Mouse (Mus musculus): ENCODE measurements at regions not wholly inside any gene's neighbourhood (a gene's known extent, or its start where the extent isn't known, plus 50 kb on each side); places are given as distances from the start of the nearest gene placed in this dataset.
A peak's percentile ranks its signal among the peaks of the same experiment; 100 is the strongest.

DNA sequence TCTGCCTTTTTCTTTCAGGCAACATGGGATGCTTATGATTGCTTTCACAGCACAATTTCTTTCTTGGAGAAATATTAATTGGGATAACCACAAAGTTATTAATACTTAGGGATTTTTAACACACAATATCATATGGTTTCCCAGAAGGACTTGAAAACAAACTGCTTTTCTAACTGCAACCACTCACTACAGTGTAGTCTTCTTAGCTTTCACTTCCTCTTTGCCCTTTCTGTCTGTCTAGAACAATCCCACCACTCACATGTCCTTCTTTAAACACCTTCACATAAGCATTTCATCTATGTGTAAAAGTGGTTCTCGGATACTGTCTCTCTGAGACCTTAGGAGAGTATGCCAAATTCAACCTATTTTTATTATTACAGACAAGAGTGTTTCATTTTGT, 204.3 kb downstream of the C1d start:
- no peak for DNase-seq

DNA sequence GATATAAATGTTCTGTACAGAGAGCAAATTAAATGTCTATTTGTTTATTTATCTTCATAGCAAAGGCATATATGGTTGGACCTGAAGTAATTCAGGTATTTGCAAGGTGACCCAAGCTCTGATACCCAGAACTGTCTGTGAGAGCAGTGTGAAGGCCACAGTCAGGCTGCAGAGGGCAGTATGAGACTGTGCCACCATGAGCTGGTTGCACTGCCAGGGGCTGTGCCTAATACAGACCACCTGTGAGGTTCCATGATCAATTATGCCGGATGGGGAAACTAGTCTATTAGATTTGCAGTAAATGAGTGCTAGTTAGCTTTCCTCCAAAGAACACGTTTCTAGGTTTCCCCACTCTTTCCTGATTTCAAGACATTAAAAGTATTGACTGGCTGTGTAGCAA, 207.5 kb downstream of the C1d start:
- peak; percentile 10 for DNase-seq

DNA sequence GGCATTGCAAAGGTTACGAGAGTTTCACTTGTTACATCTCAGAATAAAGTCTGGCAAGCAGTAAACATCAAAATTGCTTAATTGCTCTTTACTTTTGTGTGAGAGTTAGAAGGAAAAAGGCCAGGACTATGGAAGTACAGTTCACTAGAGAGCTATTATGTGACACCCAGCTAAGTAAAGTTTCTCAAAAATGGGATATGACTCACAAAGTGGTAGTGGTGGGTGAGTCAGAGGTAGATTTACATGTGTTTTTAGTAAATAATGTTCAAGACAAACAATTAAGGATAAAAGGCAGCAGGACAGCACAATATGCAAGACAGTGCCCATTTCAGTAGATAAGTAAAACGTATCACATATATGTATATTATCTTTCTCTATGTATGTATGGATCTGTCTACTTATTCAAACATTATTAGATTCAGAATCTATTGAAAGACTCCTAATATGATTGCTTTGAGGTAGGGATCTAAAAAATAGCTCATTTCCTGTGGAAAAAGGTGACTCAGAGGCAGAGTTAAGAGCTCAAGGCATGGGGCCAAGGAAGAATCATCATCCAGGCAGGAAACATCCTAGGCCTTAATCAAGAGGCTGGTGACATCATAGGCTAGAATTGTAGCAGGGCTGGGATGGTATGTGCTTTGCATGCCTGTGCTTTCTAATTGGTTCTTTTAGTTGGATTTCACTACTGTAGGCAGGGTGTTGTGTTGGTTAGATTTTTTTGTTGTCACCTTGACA, 211.2 kb downstream of the C1d start:
- peak; percentile 60 for DNase-seq

DNA sequence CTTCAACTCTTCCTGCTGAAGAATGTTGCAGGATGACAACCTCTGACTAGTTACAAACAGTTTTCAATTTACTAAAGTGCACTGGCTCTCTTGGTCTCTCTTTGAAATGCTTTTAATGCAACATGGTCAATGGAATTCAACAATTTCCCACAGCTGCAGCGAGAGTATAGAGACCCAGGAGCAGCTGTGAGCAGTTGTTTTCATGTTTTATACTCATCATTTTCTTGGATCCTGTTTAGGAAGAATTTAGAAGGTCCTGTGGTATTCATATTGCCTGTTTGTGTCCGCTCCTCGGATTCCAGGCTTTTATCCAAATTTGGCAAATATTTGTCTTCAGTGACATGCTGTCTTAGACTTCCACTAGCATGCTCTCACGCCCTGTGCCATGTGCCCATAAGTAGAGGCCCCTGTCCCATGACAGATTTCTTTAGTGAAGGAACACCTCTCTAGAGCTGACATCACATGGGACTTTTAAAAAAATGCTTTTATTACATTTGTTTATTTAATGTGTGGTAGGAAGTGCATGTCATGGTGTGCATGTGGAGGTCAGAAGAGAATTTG, 224.1 kb downstream of the C1d start:
- DNase-seq = no peak

DNA sequence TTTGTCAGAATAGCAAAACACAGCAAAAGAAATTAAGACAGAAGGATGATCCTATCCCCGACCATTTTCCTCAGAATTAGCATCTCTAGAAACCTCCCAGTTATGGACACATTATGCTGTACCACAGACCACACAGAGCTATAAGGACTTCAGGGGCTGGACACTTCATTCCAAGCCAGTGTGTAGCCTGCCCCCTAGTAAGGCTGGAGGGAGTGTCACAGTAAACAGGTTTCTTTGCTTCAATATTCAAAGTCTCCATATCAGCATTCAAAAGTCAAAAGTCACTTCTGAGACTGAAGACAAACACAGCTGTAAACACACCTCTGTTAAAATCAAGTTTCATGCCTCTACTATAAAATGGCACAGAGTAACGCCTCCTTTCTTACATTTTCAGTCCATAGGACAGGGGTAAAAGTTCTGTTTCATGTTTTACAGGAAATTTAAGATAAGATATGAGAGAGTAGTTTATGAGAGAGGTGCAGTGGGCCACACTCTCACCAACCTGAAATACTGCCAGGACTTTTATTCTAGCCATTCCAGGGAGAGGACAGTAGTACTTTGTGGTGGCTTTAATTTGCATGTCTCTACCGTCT, 226.6 kb downstream of the C1d start:
- DNase-seq = no peak

DNA sequence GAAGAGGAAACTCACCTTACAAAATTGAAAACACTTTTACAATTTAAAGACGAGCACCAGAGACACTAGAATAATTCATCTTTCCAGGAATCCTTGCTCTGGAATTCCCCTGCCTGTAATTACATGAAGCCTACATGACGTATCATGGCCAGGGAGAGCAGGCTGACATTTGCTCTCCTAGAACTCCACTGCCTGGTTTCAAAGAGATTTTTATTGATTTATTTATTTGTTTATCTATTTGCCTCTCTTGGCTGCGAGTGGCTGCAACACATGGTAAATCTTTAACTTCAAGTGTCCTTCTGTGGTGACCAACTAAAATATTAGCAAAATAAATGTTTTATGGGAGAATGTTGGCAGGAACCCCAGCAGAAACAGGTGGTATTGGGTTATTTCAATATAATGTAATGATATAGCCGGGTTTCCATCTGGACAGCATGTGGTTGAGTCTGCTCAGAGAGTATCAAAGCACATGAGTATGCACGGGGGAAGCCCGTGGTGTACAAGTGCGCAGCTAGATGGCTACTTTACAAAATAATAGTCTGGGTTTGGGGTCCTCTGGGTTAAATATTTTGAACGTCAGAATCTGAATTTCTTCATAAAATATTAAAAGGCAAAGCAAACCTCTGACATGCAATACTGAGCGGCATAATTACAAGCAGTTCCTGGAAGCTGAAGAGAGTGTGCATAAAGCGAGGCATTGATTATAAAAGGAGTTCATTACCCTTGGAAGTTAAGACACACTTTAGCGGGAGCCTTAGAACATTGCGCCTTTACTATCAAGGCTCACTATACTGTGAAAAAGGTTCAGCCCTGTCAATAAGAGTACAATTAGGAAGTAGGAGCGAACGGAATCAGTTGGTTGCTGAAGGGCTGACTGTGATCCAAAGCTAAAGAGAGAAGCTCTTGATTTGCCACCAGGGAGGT, 244.0 kb downstream of the C1d start:
- DNase-seq = no peak

DNA sequence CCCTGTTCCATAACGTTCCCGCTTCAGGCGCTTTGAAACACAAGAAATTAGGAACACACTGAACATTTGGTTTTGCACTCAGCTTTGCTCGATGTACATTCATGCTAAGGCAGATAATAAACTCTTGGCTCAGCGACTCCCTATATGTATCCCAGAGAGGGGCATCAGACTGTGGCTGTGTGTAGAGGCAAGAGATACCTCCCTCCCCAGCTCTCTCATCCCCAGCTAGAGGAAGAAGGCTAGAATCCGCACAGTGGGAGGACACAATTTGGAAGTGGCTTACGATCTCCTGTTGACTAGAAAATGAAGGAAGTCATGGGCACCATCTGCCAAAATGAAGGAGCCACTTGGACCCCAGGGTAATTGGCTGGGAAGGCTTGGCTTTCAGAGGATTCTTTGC, 244.7 kb downstream of the C1d start:
- no peak for DNase-seq

DNA sequence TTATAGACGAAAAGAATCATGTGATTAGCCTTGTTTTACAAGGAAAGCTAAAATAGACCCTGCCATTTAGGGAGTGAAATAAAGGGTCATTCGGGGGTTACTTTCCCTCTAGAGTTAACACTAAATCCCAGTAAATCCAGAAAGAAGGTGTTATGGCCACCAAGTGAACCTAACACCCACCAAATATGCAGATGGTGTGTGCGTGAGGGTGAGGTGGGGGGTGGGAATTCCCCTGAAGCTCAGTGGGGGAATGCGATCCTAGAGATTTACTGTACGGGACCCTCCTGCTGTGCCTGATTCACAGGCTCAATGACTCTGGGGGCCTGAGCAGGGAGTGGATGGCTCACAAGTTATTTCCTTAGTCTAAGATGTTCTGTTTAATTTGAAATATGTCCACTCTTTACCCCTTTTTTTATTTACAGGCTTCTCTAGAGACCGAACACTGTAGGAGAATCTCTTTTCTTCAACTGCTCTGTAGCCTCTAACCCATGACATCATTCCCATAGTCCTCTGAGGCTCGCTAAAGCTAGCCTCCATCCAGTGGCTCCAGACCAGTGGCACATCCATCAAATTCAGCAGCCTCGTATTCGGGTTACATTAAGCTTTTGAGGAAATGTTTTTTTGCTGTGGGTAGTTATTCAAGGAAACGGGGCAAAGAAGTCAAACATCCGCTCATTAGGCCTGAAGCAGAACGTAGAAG, 265.0 kb downstream of the C1d start:
- no peak for DNase-seq

DNA sequence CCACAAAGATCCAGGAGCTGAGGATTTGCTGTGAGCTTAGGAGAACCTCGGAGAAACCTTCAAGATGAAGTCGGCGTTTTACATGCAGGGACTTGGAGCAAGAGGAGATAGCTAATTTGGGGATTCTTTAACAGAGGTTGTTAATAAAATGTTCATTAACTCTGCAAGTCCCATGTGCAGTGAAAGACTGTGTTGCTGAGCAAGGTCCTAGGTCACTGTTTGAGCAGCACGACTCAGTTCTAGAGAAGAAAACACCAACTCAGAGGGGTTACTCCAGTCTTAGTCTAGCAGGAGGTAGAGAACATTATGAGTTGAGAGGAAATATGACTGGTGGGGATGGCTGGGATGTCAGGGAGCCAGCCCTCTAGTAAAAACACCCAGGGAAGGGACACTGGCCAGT, 265.9 kb downstream of the C1d start:
- no peak for DNase-seq

DNA sequence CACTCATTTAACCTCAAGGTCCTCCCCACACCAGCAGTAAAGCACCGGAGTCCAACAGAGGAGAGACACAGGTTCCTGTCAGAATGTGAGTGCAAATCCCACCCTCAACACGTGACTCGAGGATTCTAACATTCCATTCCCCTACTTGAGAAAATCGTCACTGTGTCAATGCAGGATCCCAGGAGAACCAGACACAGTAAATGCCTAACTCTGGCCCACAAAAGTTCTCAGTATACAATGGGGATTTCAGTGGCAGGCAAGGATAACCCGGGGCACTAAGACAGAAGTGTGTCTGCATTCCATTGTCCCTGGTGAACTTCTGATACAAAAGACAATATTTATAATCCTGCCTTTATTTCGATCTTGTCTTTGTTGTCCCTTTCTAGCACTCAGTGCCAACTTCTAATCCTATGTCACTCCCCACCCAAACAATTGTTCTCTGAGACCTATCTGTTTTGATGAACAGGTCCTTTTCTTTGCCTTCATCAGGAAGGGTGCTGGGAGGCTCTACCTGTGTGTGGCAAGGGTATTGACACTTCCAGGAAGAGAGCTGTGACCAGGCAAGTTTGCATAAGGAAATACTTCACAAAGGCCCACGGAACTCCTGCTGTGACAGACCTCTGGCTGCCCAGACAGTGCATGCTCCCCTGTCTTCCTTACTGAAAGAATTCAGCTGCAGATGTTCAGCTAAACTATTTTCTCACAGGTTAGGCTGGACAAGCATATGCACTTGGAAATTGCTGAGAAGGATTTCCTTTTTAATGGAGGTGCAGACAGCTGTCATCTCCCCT, 267.8 kb downstream of the C1d start:
- no peak for DNase-seq

DNA sequence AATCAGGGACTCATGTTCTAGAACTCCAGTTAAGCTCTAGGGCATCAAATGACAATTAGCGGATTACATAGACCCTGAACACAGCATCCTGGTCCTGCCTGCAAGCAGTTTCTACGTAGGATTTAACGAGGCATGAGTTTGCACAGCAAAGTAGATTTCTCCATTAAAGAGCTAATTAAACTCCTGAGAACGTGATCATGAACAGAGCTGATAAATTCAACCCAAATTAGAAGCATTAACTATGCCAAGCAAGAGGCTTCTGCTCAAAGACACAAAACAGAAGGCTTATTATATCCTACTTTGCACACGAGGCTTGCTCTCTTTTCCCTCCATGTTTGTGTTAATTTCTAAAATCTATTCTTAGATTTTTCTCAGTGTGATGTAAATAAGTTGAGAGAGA, 269.1 kb downstream of the C1d start:
- no peak for DNase-seq

DNA sequence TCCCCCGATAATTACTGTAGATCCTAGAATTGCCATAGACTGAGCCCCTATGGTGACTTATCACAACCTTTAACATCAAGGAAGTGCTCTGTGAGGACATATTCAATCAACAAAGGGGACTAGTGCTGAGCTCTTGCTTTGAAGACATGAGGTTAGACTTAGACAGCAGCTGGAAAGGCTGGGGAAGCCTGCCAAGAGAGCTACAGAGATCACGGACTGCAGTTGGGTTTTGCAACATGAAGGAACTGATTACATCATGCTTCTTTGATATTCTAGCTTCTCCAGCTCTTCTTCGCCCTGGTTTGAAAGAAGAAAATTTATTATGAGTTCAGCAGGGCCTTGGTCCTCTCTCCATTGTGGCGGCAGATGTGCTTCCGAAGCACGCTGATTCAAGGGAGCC, 271.2 kb downstream of the C1d start:
- peak; percentile 21 for DNase-seq

DNA sequence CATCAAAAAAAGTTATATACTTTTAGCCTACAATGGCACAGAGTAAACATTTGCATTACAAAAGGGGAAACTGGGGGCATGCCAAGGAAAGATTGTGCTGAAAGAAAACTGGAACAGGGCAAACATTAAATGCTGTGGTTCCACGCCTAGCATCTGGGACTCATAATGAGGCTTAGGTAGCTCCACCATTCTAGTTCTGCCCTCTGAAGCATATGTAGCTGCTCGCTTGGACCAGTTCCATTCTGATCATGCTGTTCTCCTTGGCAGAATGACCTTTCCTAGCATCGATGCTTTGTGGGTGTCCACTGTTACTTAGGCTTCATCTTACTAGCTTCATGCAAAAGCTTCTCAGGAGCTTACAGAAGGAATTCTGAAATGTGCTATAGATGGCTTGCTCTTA, 276.3 kb downstream of the C1d start:
- DNase-seq = no peak

DNA sequence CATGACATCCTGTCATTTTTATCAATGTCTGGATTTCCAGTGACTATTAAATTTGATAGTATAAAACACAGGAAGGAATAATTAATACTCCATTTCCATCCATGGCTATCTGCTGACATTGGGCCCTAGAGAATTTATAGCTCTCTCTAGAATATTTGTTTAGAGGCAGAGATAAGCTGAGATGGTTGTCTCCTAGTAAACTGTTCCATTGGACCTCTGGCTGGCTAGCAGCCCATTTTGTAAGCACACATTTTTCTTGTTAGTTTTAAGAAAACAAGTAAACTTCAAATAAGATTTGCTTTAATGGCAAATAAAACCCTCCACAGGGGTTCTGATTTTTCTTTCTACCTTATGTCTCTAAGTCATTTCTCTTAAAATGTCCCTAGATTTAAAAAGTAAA, 288.9 kb downstream of the C1d start:
- no peak for DNase-seq

DNA sequence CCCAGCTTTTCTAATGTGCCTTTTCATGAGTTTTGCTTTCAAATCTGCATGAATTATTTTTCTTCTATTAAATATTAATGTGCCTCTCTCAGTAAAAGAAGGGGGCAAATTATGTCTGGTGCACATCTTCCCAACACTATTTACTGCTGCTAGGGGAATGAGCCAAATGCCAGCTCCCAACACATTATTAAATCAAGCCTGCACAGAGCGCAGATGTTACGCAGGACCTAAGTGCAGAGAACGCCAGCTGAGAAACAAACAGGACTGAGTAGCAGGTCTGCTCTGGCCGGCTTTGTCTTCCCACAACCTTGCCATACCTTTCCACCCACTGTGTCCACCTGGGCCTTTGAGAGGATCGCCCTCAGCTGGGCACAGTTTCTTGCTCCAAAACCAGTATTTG, 291.8 kb downstream of the C1d start:
- no peak for DNase-seq

DNA sequence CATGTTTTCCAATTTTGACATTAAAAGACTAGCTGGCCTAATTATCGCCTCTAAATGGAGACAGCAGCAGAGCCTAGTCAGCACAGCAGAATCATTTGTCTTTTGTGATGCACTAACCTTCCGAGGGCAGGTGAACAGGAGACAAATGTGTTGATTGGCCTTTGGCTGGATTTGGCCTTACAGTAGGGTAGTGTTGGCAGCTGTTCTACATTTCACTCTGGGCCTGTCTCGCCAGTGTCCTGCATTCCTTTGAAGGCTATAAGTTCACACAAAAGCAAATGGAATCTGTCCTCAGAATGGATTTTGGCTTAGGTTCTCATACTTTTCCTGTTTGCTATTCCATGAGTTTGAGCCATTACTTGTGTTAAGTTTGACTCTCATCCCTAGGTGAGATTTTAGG, 297.9 kb downstream of the C1d start:
- DNase-seq = no peak

DNA sequence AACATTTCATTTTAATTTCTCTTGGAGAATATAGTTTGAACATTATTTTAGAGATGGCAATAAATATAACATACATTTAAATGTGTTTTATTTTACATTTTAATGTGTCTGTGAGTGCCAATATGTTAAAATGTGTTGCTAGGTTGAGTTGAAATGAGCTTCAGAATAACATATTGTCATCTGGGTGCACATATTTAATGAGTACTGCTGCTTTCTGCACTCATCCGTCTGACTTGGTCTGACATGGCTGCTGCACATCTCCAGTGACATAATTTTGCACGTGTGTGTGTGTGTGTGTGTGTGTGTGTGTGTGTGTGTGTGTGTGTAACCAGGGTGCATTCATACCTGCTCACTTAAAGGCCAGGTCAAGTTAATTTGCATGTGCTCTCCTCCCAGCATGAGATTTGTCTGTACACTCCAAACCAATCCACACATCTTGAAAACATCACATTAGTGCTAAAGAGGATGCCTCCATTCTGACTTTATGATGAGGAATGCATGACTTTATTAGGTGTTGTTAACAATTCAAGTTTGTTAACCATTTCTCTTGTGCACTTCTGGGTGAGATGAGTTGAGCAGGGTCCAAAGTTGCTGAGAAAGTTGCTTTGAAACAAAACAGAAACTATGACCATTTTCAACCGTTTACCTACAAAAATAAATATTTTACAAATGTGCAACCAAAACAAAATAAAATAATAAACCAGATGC, 334.6 kb downstream of the C1d start:
- DNase-seq = no peak

DNA sequence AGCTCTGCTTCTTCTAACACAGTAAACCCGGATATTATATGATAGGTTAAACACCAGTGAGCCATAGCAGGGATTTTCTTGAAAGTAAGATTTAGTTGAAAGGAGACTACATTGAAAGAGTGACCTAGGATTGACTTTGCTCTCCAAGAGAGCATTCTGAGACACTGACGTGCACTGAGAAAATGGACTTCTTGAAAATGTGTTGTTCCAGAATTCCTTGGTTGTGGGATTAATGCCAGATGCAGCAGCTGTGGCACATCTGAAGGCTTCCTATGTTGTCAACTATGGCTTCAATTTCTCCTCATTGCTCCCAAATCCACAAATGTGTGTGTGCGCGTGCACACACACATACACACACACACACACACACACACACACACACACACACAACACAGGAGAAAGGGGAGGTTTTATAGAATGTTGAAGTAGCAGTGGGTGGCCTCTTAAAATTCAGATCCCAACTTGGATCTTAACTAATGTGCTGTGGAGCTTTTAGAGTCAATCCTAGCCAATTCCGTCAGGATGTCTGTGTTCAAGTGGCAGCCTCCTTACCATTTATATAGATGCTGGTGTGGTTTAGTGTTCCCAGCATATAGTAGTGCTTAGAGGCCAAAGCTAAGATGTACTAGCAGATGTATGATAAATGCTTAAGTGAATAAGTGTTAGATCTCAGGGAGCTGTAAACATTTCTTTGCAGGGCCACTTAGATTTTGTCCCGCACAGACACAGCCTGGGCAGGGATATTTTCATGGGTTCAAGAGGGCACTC, 346.5 kb downstream of the C1d start:
- DNase-seq = no peak

DNA sequence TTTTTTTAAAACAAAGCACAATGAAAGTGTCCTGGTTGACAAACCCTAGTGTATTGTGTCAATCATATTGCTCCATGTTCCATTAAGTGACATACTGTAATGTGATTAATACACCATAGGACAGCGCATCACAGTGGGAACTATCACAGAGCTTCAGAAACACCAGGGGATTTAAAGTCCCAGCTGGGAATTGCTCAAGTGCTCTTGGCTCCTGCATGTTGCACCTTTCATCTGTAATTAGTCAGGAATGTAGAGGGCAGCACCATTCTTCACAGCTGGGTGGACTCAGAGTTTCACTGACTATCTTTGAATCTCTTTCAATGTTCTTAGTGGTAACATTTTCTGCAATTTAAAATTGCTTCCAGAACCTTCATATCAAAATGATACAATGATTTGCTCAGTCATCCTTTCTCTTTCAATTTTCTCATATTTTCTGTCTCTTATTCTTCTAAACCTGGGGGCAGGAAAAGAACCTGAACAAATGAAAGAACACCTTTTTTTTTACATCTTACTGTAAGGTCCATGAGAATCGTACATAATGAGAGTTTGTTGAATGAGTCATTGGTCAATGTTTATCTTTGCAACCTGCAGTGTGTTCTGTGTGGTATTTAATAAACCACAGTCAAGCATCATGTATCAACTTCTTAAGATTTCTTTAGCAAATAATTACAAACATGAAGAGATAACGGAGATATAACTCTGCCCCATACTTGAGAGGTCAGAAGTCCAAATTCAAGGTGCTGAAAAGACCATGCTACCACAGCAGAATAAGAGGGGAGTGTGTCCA, 333.0 kb downstream of the Etaa1 start:
- no peak for DNase-seq

All from adrenal gland, adult 2 months (tissue).